Mouse (Mus musculus) heart, embryonic 11.5 days (tissue): ENCODE results near the gene C130074G19Rik. TPM values are rescaled to one million over a fixed set of nuclear protein-coding genes. Genes with fewer than 3 reads are reported as not detected.

Experiments used
- ATAC-seq: fragments of 200-750 bp; cut with Nextera tagmentation; replicated peaks from 2 replicates; pipeline ENCODE4 v1.8.0; 2017; ENCODE audit warnings: moderate library complexity; ENCODE audit not compliant: insufficient number of reproducible peaks, low FRiP score, low TSS enrichment
- H3K27ac ChIP-seq: fragments of 300-500 bp; sonication (generic); 2 replicates; pipeline ENCODE4 v1.5.1; 2014; ENCODE audit warnings: mild to moderate bottlenecking, low read depth, low read length
- H3K27me3 ChIP-seq: fragments of 300-500 bp; sonication (generic); 2 replicates; pipeline ENCODE4 v1.6.1; 2014; ENCODE audit warnings: mild to moderate bottlenecking, low read length, mixed read lengths; ENCODE audit not compliant: control insufficient read depth, insufficient read depth
- H3K36me3 ChIP-seq: fragments of 300-500 bp; sonication (generic); 2 replicates; pipeline ENCODE4 v1.6.1; 2014; ENCODE audit warnings: mild to moderate bottlenecking, low read length, moderate library complexity, mixed read lengths; ENCODE audit not compliant: control insufficient read depth, insufficient read depth
- H3K4me1 ChIP-seq: fragments of 300-500 bp; sonication (generic); 2 replicates; pipeline ENCODE4 v1.6.1; 2014; ENCODE audit warnings: low read length; ENCODE audit not compliant: control insufficient read depth, insufficient read depth
- H3K4me2 ChIP-seq: fragments of 300-500 bp; sonication (generic); 2 replicates; pipeline ENCODE4 v1.6.1; 2014; ENCODE audit warnings: mild to moderate bottlenecking, moderate library complexity
- H3K4me3 ChIP-seq: fragments of 300-500 bp; sonication (generic); 2 replicates; pipeline ENCODE4 v1.5.1; 2014; ENCODE audit warnings: low read depth, low read length
- H3K9ac ChIP-seq: fragments of 300-500 bp; sonication (generic); 2 replicates; pipeline ENCODE4 v1.6.1; 2014; ENCODE audit warnings: mild to moderate bottlenecking, low read depth, low read length, moderate library complexity
- H3K9me3 ChIP-seq: fragments of 300-500 bp; sonication (generic); replicated peaks from 2 replicates; pipeline ENCODE4 v1.6.1; 2016; ENCODE audit warnings: low read length; ENCODE audit not compliant: control insufficient read depth
- WGBS: fragments of 180-500 bp; shearing (Covaris S2); extraction: QIAGEN DNeasy Blood & Tissue Kit; methylation state at CpG from one replicate; pipeline ENCODE4 v1.1.7; 2014; ENCODE audit not compliant: insufficient replicate concordance; 5-methylcytosine and 5-hydroxymethylcytosine counted together
- polyA plus RNA-seq: library from polyadenylated mRNA; unstranded; fragments of >200 nt; fragmentation: Nextera tagmentation; extraction: Ambion mirVana; gene quantifications from 2 replicates; pipeline ENCODE4 v1.2.1, GENCODE M21; 2014

Gene C130074G19Rik
- polyA plus RNA-seq, 1 experiment from 2014 or later: 0.60 TPM

GRCm38 (mm10) chr1:184886160-184886559 is 3.1 kb upstream of the C130074G19Rik start:
- ATAC-seq: no peak
- H3K4me2 ChIP-seq: no peak overlapping the region
- no peak overlapping the region for H3K9ac ChIP-seq

GRCm38 (mm10) chr1:184881861-184882260 is 1.2 kb downstream of the C130074G19Rik start:
- Histone ChIP-seq H3K27ac (no peak overlapping the region), H3K4me2 (peak overlapping the region; percentile 93), H3K9me3 (no peaks in the 10 kb centered on the region), H3K27me3 (peaks cover 32% of the 10 kb centered on the region), H3K9ac (no peak overlapping the region; the same call in 1 of the 2 replicates), H3K4me1 (0 out of 2 replicates have a peak, but pooled peaks cover 6% of the 10 kb centered on the region), H3K4me3 (peak overlapping the region; percentile 51), H3K36me3 (no peaks in the 10 kb centered on the region)
- WGBS: 47% methylated on average over 7 of the region's 7 CpGs
- ATAC-seq: no peak

More at GRCm38 (mm10) chr1:184886160-184886559, 3.1 kb upstream of the C130074G19Rik start:
- 91% methylated on average over 1 of the region's 1 CpGs for WGBS
- no peaks in the 10 kb centered on the region for H3K36me3 ChIP-seq
- H3K4me3 ChIP-seq: no peak overlapping the region
- H3K9me3 ChIP-seq: no peaks in the 10 kb centered on the region
- no peak overlapping the region for H3K27ac ChIP-seq
- 0 out of 2 replicates have a peak, but pooled peaks cover 3% of the 10 kb centered on the region for H3K4me1 ChIP-seq
- peaks cover 28% of the 10 kb centered on the region for H3K27me3 ChIP-seq

GRCm38 (mm10) chr1:184881211-184881610 is 1.8 kb downstream of the C130074G19Rik start:
- no peak for ATAC-seq
- Histone ChIP-seq H3K9me3 (no peaks in the 10 kb centered on the region), H3K9ac (no peak overlapping the region), H3K4me3 (no peak overlapping the region), H3K4me1 (0 out of 2 replicates have a peak, but pooled peaks cover 6% of the 10 kb centered on the region), H3K4me2 (peak overlapping the region; percentile 93; the same call in 1 of the 2 replicates), H3K27ac (no peak overlapping the region), H3K36me3 (no peaks in the 10 kb centered on the region), H3K27me3 (peaks cover 32% of the 10 kb centered on the region)
- 75% methylated on average over 5 of the region's 5 CpGs for WGBS

DNA sequence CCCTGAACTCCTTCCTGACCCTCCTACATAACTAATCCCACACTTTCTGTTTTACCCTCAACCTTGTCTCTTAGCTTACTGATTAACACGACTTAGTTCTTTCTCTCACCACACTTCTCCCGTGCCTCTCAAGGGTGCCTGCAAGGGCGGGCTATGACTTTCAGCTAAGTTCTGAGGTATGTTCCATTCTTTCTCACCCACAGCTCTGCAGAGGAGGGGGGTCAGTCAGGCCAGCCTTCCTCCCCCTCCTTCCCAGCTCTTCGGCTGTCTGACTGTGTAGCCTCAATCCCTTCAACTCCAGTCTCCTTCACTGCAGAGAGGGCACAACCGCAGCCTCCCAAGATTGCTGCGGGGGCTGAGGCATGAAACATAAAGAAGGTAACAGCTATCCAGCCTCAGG is 4.2 kb downstream of the C130074G19Rik start:
- ATAC-seq: no peak
- 0 out of 2 replicates have a peak, but pooled peaks cover 6% of the 10 kb centered on the region for H3K4me1 ChIP-seq
- no peaks in the 10 kb centered on the region for H3K9me3 ChIP-seq
- no peak overlapping the region for H3K9ac ChIP-seq
- H3K27me3 ChIP-seq: peaks cover 30% of the 10 kb centered on the region
- WGBS: 70% methylated on average over 6 of the region's 6 CpGs
- no peaks in the 10 kb centered on the region for H3K36me3 ChIP-seq
- no peak overlapping the region for H3K4me2 ChIP-seq
- no peak overlapping the region for H3K4me3 ChIP-seq
- no peak overlapping the region for H3K27ac ChIP-seq

DNA sequence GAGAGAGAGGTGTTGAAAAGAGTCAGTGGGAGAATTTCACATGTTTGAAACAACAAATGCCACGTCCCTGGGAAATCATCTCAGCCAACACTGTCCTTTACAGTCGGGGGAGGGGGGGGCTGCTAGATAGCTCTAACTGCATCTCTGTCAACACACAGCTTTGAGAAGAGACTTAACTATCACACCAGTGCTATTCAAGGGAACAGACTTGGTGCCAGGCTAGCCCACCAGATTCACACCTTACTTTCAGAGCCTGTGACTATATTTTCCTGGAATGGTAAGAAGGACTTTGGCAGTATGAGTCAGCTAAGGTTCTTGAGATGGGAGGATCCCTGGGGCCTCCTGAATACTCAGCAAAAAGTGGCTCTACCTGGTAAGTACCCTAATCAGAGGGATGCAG is 5.7 kb downstream of the C130074G19Rik start:
- H3K9me3 ChIP-seq: no peaks in the 10 kb centered on the region
- no peak overlapping the region for H3K9ac ChIP-seq
- no peak overlapping the region for H3K4me2 ChIP-seq
- no peaks in the 10 kb centered on the region for H3K36me3 ChIP-seq
- H3K27me3 ChIP-seq: peaks cover 15% of the 10 kb centered on the region
- H3K4me3 ChIP-seq: no peak overlapping the region
- 48% methylated on average over 2 of the region's 2 CpGs for WGBS
- H3K27ac ChIP-seq: no peak overlapping the region
- H3K4me1 ChIP-seq: 0 out of 2 replicates have a peak, but pooled peaks cover 3% of the 10 kb centered on the region
- no peak for ATAC-seq

DNA sequence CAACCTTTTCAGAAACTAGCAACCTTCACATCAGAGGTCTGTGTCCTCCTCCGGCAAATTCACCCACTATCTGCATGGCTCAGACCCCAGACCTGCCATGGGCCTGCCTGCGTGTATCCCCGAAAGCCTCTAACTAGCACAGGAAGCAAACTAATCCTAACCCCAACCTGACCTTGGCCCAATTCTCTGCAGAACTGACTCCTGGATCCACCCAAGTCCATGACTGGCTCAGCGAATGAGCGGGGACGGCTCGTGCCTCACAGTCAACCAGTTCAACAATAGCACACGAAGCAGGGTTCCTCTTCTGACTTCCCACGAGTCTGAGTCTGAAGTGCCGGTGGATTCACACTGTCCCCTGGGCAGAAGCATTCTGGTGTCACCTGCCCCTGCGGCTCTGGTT is 9.1 kb downstream of the C130074G19Rik start:
- ATAC-seq: no peak
- no peak overlapping the region for H3K9ac ChIP-seq
- 81% methylated on average over 11 of the region's 11 CpGs for WGBS
- no peaks in the 10 kb centered on the region for H3K36me3 ChIP-seq
- no peaks in the 10 kb centered on the region for H3K27me3 ChIP-seq
- H3K4me1 ChIP-seq: no peaks in the 10 kb centered on the region
- no peak overlapping the region for H3K4me3 ChIP-seq
- no peak overlapping the region for H3K27ac ChIP-seq
- H3K9me3 ChIP-seq: no peaks in the 10 kb centered on the region
- H3K4me2 ChIP-seq: no peak overlapping the region

DNA sequence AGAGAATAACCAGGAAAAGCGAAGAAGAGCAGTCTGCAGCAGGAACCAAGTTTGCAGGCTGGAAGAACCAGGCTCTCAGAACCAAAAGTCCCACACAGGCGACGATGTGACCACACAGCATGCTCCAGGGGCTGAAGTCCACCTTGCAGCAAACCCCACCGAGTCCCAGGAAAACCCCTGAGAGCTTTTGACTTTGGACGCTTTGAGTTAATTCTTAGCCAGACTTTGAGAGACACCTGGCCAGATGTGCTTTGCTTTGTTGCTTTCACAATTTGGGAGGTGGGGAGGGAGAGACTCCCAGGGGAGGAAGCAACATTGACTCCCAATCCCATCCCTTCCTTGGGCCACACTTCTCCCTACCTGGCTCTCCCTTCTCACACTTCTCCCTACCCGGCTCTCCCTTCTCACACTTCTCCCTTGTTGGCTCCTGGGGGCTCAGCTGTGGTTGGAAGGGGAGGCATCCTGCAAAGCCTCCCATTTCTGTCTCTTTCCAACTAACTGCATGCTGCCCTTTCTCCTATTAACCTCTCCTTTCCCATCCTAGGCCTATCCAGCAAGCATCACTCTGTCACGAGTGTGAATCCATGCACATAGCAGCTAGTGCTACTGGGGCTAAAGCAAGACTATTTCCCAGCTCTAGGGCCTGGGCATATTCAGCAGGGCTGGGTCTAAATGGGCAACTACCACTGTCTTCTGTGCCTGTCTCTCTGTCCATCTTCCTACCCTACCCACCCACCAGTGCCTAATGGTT is 10.8 kb downstream of the C130074G19Rik start:
- ATAC-seq: no peak
- 69% methylated on average over 7 of the region's 7 CpGs for WGBS

GRCm38 (mm10) chr1:184871506-184871905 is 11.5 kb downstream of the C130074G19Rik start:
- WGBS: 72% methylated on average over 1 of the region's 1 CpGs
- no peaks in the 10 kb centered on the region for H3K4me1 ChIP-seq
- H3K4me2 ChIP-seq: no peak overlapping the region
- H3K27me3 ChIP-seq: no peaks in the 10 kb centered on the region
- H3K27ac ChIP-seq: no peak overlapping the region
- H3K9me3 ChIP-seq: no peaks in the 10 kb centered on the region
- no peak overlapping the region for H3K9ac ChIP-seq
- no peak overlapping the region for H3K4me3 ChIP-seq
- no peak; the same call in 1 of the 2 replicates for ATAC-seq
- H3K36me3 ChIP-seq: no peaks in the 10 kb centered on the region

More for the DNA sequence above, 10.8 kb downstream of the C130074G19Rik start:
- no peak overlapping the region for H3K27ac ChIP-seq
- no peaks in the 10 kb centered on the region for H3K36me3 ChIP-seq
- H3K4me1 ChIP-seq: no peaks in the 10 kb centered on the region
- no peak overlapping the region for H3K4me2 ChIP-seq
- no peaks in the 10 kb centered on the region for H3K27me3 ChIP-seq
- no peaks in the 10 kb centered on the region for H3K9me3 ChIP-seq
- H3K4me3 ChIP-seq: no peak overlapping the region
- no peak overlapping the region for H3K9ac ChIP-seq
